Mouse (Mus musculus) hindbrain, embryonic 11.5 days (tissue): ENCODE data around the gene Atp1a3. TPM values are rescaled to one million over a fixed set of nuclear protein-coding genes. Genes with fewer than 3 reads are reported as not detected.

Experiments
- ATAC-seq: fragments of 200-750 bp; cut with Nextera tagmentation; 2 replicates; pipeline ENCODE4 v1.8.0; 2017; ENCODE audit warnings: mild to moderate bottlenecking, moderate TSS enrichment, moderate library complexity; ENCODE audit not compliant: low FRiP score
- DNase-seq: peaks from one replicate; pipeline ENCODE4 v3.0.0-alpha.2; 2015; ENCODE audit warnings: low spot score
- H3K27ac ChIP-seq: fragments of 300-500 bp; sonication (generic); 2 replicates; pipeline ENCODE4 v1.5.1; 2014; ENCODE audit warnings: mild to moderate bottlenecking, low read depth, low read length
- H3K27me3 ChIP-seq: fragments of 300-500 bp; sonication (generic); 2 replicates; pipeline ENCODE4 v1.6.1; 2014; ENCODE audit warnings: mild to moderate bottlenecking, low read length, moderate library complexity, mixed read lengths; ENCODE audit not compliant: control insufficient read depth, insufficient read depth
- H3K36me3 ChIP-seq: fragments of 300-500 bp; sonication (generic); 2 replicates; pipeline ENCODE4 v1.6.1; 2014; ENCODE audit warnings: mild to moderate bottlenecking, low read length, moderate library complexity, mixed read lengths; ENCODE audit not compliant: control insufficient read depth, insufficient read depth
- H3K4me1 ChIP-seq: fragments of 300-500 bp; sonication (generic); replicated peaks from 2 replicates; pipeline ENCODE4 v1.6.1; 2014; ENCODE audit warnings: low read length, mixed read lengths; ENCODE audit not compliant: control insufficient read depth, insufficient read depth
- H3K4me2 ChIP-seq: fragments of 300-500 bp; sonication (generic); replicated peaks from 2 replicates; pipeline ENCODE4 v1.6.1; 2014; ENCODE audit warnings: mild to moderate bottlenecking, low read depth, low read length
- H3K4me3 ChIP-seq: fragments of 300-500 bp; sonication (generic); 2 replicates; pipeline ENCODE4 v1.5.1; 2014; ENCODE audit warnings: low read depth, low read length
- H3K9ac ChIP-seq: fragments of 300-500 bp; sonication (generic); 2 replicates; pipeline ENCODE4 v1.6.1; 2014; ENCODE audit warnings: low read depth, low read length
- H3K9me3 ChIP-seq: fragments of 300-500 bp; sonication (generic); 2 replicates; pipeline ENCODE4 v1.6.1; 2016; ENCODE audit warnings: low read length; ENCODE audit not compliant: control insufficient read depth
- WGBS: fragments of 180-500 bp; shearing (Covaris S2); extraction: QIAGEN DNeasy Blood & Tissue Kit; methylation state at CpG from one replicate; pipeline ENCODE4 v1.1.7; 2014; 5-methylcytosine and 5-hydroxymethylcytosine counted together
- polyA plus RNA-seq: library from polyadenylated mRNA; unstranded; fragments of >200 nt; fragmentation: Nextera tagmentation; extraction: Ambion mirVana; gene quantifications from 2 replicates; pipeline ENCODE4 v1.2.1, GENCODE M21; 2014

The Atp1a3 gene
- polyA plus RNA-seq, 1 experiment from 2014 or later, result 40.1 TPM

DNA sequence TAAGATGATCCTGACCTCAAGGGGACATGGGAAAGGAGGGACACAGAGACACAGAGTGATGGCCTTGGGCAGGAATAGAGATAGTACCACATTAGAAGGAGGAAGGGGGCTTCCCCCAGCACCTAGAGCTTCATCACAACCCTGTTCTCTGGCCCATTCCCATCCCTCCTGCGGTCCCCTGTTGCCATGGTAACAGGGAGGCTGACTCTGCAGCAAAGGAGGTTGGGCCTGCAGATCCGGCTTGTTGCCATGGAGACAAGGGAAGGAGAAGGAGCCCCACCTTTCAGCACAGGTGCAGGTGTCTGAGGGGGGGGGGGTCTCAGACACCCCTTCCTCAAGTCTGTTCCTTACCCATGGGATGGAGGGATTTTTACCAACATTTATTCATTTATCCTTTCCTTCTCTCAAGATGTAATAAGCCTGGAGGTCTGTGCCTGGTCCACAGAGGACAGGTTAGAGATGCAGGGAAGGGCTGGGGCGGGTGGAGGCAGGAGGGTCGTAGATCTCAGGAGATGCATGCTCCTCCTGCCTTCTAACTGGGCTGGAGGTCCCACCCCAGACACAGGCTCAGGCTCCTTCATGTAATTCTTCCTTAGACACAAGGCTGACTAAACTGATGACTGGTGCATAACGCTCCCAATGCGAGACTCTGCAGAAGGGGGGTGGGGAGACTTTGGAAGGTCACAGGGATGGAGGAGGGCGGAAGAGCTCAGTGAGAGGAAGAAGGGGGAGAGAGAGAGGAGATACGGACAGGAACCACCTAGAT is 2.0 kb upstream of the Atp1a3 start:
- Histone ChIP-seq H3K4me2 (peak overlapping the region; percentile 31), H3K9ac (0 out of 2 replicates have a peak overlapping the region, but pooled peaks have one; percentile 40), H3K27me3 (peaks cover 44% of the 10 kb centered on the region), H3K36me3 (no peaks in the 10 kb centered on the region), H3K4me1 (peaks cover 16% of the 10 kb centered on the region; the same call in 1 of the 2 replicates), H3K4me3 (no peak overlapping the region), H3K9me3 (no peaks in the 10 kb centered on the region), H3K27ac (peak overlapping the region; percentile 90)
- peak; percentile 78 for DNase-seq
- ATAC-seq, result peak; percentile 31
- WGBS, result 16% methylated on average over 8 of the region's 8 CpGs

DNA sequence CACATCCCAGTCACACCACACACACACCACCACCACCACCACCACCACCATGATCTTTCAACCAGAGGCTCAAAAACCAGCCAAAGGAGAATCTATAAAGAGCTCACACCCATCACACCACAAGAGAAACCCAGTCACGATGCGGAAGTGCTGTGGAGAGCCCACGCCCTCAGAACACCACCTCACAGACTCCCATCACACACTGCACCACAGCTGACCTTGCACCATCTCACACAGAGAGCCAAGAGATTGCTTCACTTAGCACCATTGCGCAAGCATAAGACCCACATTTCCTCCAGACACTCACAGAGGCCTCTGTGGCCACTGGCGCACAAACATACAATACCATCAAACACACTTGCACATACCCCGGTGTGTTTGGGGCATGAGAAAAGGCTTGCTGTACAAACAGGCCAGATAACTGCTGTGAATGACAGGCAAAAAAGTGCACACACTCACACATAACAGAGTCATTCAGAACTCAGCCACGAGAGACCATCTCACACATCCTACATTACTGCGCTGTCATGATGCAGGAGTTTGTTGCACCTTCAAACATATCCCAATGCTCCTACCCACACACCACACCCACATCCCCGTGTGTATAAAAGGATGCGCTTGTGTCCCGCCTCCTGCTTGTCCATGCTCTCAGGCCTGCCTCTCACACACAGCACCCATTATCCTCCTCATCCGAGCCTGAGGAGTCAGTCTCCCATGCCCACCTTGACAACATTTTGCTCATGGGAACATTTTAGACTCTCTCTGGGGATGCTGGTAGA is 1.0 kb upstream of the Atp1a3 start:
- WGBS, result 82% methylated on average over 12 of the region's 12 CpGs
- Histone ChIP-seq H3K9ac (no peak overlapping the region), H3K27ac (peak overlapping the region; percentile 90; the same call in 1 of the 2 replicates), H3K9me3 (no peaks in the 10 kb centered on the region), H3K4me3 (no peak overlapping the region), H3K27me3 (peaks cover 41% of the 10 kb centered on the region), H3K36me3 (no peaks in the 10 kb centered on the region), H3K4me1 (peaks cover 16% of the 10 kb centered on the region; the same call in 1 of the 2 replicates), H3K4me2 (no peak overlapping the region)
- DNase-seq (no peak), ATAC-seq (no peak)

DNA sequence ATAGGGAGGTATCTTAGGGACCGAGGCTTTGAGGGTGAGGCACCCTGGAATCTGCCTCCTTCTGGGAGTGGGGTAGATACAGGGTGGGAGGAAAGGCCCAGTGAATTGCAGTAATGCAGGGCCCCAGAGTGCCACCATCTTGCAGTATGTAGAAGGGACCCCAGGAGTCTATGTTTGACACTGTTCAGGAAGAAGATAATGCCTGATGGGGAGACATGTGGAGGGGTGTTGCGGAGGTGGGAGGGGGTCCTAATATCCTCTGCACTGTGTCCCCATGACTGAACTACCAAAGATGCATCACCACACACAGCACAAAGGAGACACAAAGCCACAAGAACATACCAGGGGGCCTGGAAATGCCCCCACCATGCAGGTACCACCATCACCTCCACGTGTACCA is 413 bp upstream of the Atp1a3 start:
- DNase-seq, result no peak
- H3K27me3 ChIP-seq, result peaks cover 35% of the 10 kb centered on the region
- H3K4me3 ChIP-seq, result peak overlapping the region; percentile 67
- no peak overlapping the region for H3K27ac ChIP-seq
- H3K9me3 ChIP-seq, result no peaks in the 10 kb centered on the region
- H3K4me2 ChIP-seq, result peak overlapping the region; percentile 90
- no peaks in the 10 kb centered on the region for H3K36me3 ChIP-seq
- WGBS, result 57% methylated on average over 3 of the region's 3 CpGs
- peak; percentile 15 for ATAC-seq
- H3K4me1 ChIP-seq, result peaks cover 16% of the 10 kb centered on the region; the same call in 1 of the 2 replicates
- no peak overlapping the region for H3K9ac ChIP-seq

DNA sequence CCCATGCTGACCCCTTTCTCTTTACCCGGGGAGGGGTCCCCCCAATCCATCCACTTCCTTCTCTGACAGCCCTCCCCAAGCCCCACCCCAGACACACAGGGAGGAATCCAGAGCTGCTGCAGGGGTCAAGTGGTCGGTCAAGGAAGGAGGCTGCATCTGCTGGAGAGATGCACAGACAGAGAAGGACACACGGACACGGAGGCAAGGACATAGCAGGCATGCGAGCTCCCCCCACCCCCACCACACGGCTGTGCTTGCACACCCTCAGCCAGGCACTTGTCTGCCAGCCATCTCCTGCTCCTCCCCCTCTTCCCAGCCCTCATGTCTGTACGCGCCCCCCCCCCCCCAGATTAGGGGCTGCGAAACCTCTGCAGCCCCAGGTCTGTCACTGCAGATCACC is 952 bp downstream of the Atp1a3 start:
- peak overlapping the region; percentile 65 for H3K9ac ChIP-seq
- no peak overlapping the region for H3K27ac ChIP-seq
- no peaks in the 10 kb centered on the region for H3K9me3 ChIP-seq
- peak overlapping the region; percentile 67 for H3K4me3 ChIP-seq
- peak overlapping the region; percentile 90 for H3K4me2 ChIP-seq
- H3K27me3 ChIP-seq, result peaks cover 23% of the 10 kb centered on the region
- no peaks in the 10 kb centered on the region for H3K36me3 ChIP-seq
- peaks cover 10% of the 10 kb centered on the region; the same call in 1 of the 2 replicates for H3K4me1 ChIP-seq
- ATAC-seq (no peak), DNase-seq (no peak)
- 45% methylated on average over 6 of the region's 9 CpGs for WGBS

DNA sequence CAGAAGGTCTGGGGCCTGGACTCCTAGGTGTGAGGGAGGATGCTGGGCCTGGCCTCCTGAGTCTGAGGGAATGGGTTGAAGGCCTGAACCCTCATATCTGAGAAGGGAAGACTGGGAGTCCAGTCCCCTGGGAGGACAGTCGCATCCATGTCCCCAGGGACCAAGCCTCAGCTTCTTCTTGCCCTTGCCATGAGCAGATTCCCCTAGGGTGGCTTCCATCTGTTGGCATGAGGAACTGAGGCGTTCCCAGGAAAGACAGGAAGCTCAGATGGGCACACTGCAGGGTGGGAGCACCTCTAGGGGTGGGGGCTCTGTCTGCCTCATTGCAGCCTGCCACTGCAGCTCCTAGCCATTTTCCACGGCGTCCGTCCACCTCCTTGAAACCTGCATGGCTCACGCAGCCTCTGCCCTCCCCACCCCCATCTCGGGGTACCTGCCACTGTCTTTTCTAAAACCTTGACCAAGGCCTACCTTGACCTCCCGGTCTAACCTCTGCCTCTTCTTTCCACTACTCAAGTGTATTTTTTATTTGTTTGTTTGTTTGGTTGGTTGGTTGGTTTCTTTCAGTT is 1.9 kb downstream of the Atp1a3 start:
- Histone ChIP-seq H3K9ac (no peak overlapping the region), H3K4me1 (peaks cover 7% of the 10 kb centered on the region; the same call in 1 of the 2 replicates), H3K9me3 (no peaks in the 10 kb centered on the region), H3K27me3 (peaks cover 14% of the 10 kb centered on the region), H3K36me3 (no peaks in the 10 kb centered on the region), H3K27ac (no peak overlapping the region), H3K4me2 (no peak overlapping the region), H3K4me3 (peak overlapping the region; percentile 67; the same call in 1 of the 2 replicates)
- 83% methylated on average over 8 of the region's 8 CpGs for WGBS
- no peak for DNase-seq
- ATAC-seq, result no peak

DNA sequence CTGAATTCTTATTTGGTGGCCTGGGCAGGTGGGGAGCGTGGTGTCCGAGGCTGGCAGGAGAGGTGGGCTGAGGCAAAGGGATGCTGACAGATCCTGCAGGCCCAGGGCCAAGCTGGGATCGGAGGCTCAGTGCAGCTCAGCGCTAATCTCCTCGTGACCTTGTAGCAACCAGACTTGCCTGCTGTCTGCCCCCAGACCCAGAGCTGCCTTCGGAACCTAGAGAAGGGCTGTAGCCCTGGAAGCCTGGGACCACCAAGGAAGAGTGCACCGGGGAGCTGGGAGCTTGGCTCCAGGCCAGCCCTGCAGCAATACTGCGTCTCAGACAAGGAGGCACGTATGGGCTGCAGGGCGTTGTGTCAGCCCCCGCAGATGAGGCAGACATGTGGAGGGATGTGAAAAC is 2.5 kb downstream of the Atp1a3 start:
- ATAC-seq, result no peak
- Histone ChIP-seq H3K4me1 (peaks cover 5% of the 10 kb centered on the region; the same call in 1 of the 2 replicates), H3K4me3 (no peak overlapping the region), H3K27ac (no peak overlapping the region), H3K4me2 (no peak overlapping the region; the same call in 1 of the 2 replicates), H3K36me3 (no peaks in the 10 kb centered on the region), H3K9ac (no peak overlapping the region), H3K9me3 (no peaks in the 10 kb centered on the region), H3K27me3 (peaks cover 9% of the 10 kb centered on the region)
- DNase-seq, result no peak
- 62% methylated on average over 8 of the region's 11 CpGs for WGBS

DNA sequence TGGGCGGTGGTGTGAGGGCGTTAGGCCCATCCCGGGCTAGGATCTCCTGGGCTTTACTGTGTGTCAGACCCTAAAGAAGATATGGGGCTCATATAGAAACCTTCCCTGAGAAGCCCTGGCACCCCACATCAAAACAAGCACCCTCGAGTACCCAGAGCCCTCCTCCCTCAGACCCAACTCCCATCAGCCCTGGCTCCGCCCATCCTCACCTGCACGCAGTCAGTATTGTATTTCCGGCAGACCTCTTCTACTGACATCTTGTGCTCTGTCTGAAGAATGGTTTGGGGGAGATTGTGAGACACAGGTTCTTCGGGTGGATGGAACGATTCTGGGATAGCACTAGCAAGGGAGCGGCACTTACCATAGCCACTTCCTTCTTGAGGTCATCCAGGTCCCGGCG is 5.0 kb downstream of the Atp1a3 start:
- DNase-seq (no peak), ATAC-seq (no peak)
- Histone ChIP-seq H3K4me1 (no peaks in the 10 kb centered on the region; the same call in 1 of the 2 replicates), H3K4me3 (no peak overlapping the region), H3K9ac (no peak overlapping the region), H3K36me3 (no peaks in the 10 kb centered on the region), H3K27me3 (no peaks in the 10 kb centered on the region; the same call in 1 of the 2 replicates), H3K27ac (no peak overlapping the region), H3K4me2 (no peak overlapping the region), H3K9me3 (no peaks in the 10 kb centered on the region)
- WGBS, result 74% methylated on average over 12 of the region's 12 CpGs

DNA sequence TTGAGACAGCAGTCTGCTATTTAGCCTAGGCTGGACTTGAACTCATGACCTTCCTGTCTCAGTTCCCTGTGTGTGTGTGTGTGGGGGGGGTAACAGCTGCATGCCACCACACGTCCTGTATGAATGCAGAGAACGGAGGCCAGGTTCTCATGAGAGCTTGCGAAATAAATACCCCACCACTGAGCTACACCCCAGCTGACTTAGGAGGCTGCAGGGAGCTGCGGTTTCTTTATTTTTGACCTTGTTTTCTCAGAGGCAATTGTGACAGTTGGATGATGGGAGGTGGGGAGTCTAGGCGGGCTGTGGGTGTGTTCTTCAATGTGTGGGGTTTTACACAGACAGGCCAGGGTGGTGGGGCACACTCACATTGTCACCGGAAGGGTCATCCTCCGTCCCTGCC is 5.5 kb downstream of the Atp1a3 start:
- no peak overlapping the region for H3K4me3 ChIP-seq
- no peak for ATAC-seq
- no peak overlapping the region for H3K4me2 ChIP-seq
- DNase-seq, result no peak
- no peaks in the 10 kb centered on the region for H3K9me3 ChIP-seq
- no peaks in the 10 kb centered on the region for H3K36me3 ChIP-seq
- H3K27ac ChIP-seq, result no peak overlapping the region
- no peak overlapping the region for H3K9ac ChIP-seq
- WGBS, result 70% methylated on average over 7 of the region's 7 CpGs
- H3K4me1 ChIP-seq, result no peaks in the 10 kb centered on the region; the same call in 1 of the 2 replicates
- H3K27me3 ChIP-seq, result no peaks in the 10 kb centered on the region; the same call in 1 of the 2 replicates
